Mouse (Mus musculus): ENCODE results near the gene Htra3. TPM values are rescaled to one million over a fixed set of nuclear protein-coding genes. Genes with fewer than 3 reads are reported as not detected.

Htra3 gene
- polyA plus RNA-seq, 1 experiment = 6.9 TPM

- Histone ChIP-seq H3K4me3 (ENCODE audit: insufficient read depth, low read length) (no peak overlapping the region), H3K27ac (ENCODE audit: insufficient read depth, low read length) (no peak overlapping the region)
- TF ChIP-seq POLR2A (IDR thresholded peaks at IDR 0.05; ENCODE audit: extremely low read depth, insufficient read depth, low read length) = no peak
- TF ChIP-seq CTCF (IDR thresholded peaks at IDR 0.05; ENCODE audit: extremely low read depth, insufficient read depth, low read length) = no peak
Measured at GRCm38 (mm10) chr5:35686336-35686735, 6.8 kb upstream of the Htra3 start.

DNA sequence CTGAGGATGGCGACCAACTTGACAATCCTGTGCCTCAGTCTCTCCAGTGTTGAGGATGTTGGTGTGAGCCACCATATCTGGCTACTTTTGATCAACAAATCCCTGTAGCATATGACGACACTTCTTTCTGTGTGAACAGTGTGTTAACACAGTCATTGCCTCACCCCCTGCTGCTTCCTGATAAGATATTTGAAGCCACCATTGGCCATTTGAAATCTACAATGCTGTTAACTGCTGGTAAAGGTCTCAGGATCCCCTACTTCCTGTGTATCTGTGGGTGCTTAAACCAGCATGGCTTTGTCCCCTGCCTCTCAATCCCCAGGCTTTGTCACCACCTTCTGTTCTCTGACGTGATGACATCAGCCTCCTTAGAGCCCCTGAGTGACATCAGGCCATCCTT, 5.5 kb upstream of the Htra3 start:
- no peak overlapping the region for H3K4me3 ChIP-seq (ENCODE audit: insufficient read depth, low read length)
- TF ChIP-seq CTCF (IDR thresholded peaks at IDR 0.05; ENCODE audit: extremely low read depth, insufficient read depth, low read length) (no peak), POLR2A (IDR thresholded peaks at IDR 0.05; ENCODE audit: extremely low read depth, insufficient read depth, low read length) (no peak)
- H3K27ac ChIP-seq (ENCODE audit: insufficient read depth, low read length) = no peak overlapping the region
- H3K4me1 ChIP-seq (ENCODE audit: control insufficient read depth, insufficient read depth, low read length) = no peaks in the 10 kb centered on the region

More at GRCm38 (mm10) chr5:35686336-35686735, 6.8 kb upstream of the Htra3 start:
- no peaks in the 10 kb centered on the region for H3K4me1 ChIP-seq (ENCODE audit: control insufficient read depth, insufficient read depth, low read length)

DNA sequence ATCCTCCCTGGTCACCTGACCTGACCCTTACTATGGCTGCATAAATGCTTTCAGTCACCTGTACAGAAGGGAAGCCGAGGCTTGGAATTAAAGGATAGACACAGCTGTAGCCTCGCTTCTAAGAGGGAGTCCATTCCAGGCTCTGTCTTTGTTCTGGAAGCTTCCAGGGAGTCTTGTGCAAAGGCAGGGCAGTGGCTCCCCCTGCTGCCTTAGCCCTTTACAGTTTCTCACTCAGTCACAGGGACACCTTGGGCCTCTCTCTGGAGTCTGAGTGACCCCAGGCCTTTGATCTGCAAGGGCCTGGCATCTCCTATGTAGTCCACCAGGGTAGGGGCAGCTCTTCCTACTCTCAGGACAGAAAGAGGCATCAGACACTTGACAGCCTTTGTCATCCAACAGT, 1.4 kb upstream of the Htra3 start:
- H3K27ac ChIP-seq (ENCODE audit: insufficient read depth, low read length) = no peak overlapping the region
- no peak overlapping the region for H3K4me3 ChIP-seq (ENCODE audit: insufficient read depth, low read length)
- H3K4me1 ChIP-seq (ENCODE audit: control insufficient read depth, insufficient read depth, low read length) = no peaks in the 10 kb centered on the region
- peak; percentile 66 for TF ChIP-seq CTCF (IDR thresholded peaks at IDR 0.05; ENCODE audit: extremely low read depth, insufficient read depth, low read length)
- no peak for TF ChIP-seq POLR2A (IDR thresholded peaks at IDR 0.05; ENCODE audit: extremely low read depth, insufficient read depth, low read length)

- H3K4me3 ChIP-seq (ENCODE audit: insufficient read depth, low read length) = no peak overlapping the region
- H3K4me1 ChIP-seq (ENCODE audit: control insufficient read depth, insufficient read depth, low read length) = peaks cover 5% of the 10 kb centered on the region
- TF ChIP-seq CTCF (IDR thresholded peaks at IDR 0.05; ENCODE audit: extremely low read depth, insufficient read depth, low read length) (no peak), POLR2A (IDR thresholded peaks at IDR 0.05; ENCODE audit: extremely low read depth, insufficient read depth, low read length) (no peak)
- H3K27ac ChIP-seq (ENCODE audit: insufficient read depth, low read length) = no peak overlapping the region
Measured at GRCm38 (mm10) chr5:35676964-35677363, 2.6 kb downstream of the Htra3 start.

GRCm38 (mm10) chr5:35674081-35674555, 5.5 kb downstream of the Htra3 start:
- no peak for TF ChIP-seq POLR2A (IDR thresholded peaks at IDR 0.05; ENCODE audit: extremely low read depth, insufficient read depth, low read length)
- TF ChIP-seq CTCF (IDR thresholded peaks at IDR 0.05; ENCODE audit: extremely low read depth, insufficient read depth, low read length) = no peak
- peaks cover 7% of the 10 kb centered on the region for H3K4me1 ChIP-seq (ENCODE audit: control insufficient read depth, insufficient read depth, low read length)
- no peak overlapping the region for H3K27ac ChIP-seq (ENCODE audit: insufficient read depth, low read length)
- H3K4me3 ChIP-seq (ENCODE audit: insufficient read depth, low read length) = no peak overlapping the region

- Histone ChIP-seq H3K4me1 (ENCODE audit: control insufficient read depth, insufficient read depth, low read length) (peaks cover 7% of the 10 kb centered on the region), H3K4me3 (ENCODE audit: insufficient read depth, low read length) (no peak overlapping the region), H3K27ac (ENCODE audit: insufficient read depth, low read length) (peak overlapping the region; percentile 19; the same call in 1 of the 2 replicates)
- TF ChIP-seq POLR2A (IDR thresholded peaks at IDR 0.05; ENCODE audit: extremely low read depth, insufficient read depth, low read length) (no peak), CTCF (IDR thresholded peaks at IDR 0.05; ENCODE audit: extremely low read depth, insufficient read depth, low read length) (no peak)
Measured at GRCm38 (mm10) chr5:35673086-35673485, 6.5 kb downstream of the Htra3 start.

DNA sequence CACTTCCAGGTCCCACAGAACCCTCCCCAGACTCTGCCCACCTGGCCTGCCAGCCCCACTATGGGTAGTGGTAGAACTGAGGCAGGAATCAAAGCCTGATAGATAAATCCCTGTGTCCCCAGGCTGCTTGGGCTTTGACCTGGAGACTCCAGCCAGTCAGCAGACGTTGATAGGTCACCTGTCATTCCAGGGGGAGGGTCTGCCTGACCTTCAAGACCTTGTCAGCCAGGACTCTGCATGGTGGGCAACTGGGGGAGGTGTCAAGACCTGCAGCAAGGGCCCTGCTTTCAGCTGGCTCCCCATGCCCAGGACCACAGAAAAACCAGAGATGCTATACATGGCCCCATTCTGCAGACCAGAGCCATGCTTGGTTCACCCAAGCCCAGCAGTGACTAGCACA, 7.0 kb downstream of the Htra3 start:
- no peak overlapping the region for H3K4me3 ChIP-seq (ENCODE audit: insufficient read depth, low read length)
- peak overlapping the region; percentile 19; the same call in 1 of the 2 replicates for H3K27ac ChIP-seq (ENCODE audit: insufficient read depth, low read length)
- peaks cover 7% of the 10 kb centered on the region for H3K4me1 ChIP-seq (ENCODE audit: control insufficient read depth, insufficient read depth, low read length)
- TF ChIP-seq CTCF (IDR thresholded peaks at IDR 0.05; ENCODE audit: extremely low read depth, insufficient read depth, low read length) (no peak), POLR2A (IDR thresholded peaks at IDR 0.05; ENCODE audit: extremely low read depth, insufficient read depth, low read length) (no peak)

GRCm38 (mm10) chr5:35671474-35671891, 8.1 kb downstream of the Htra3 start:
- Histone ChIP-seq H3K27ac (ENCODE audit: insufficient read depth, low read length) (peak overlapping the region; percentile 66), H3K4me1 (ENCODE audit: control insufficient read depth, insufficient read depth, low read length) (peaks cover 7% of the 10 kb centered on the region), H3K4me3 (ENCODE audit: insufficient read depth, low read length) (no peak overlapping the region)
- TF ChIP-seq POLR2A (IDR thresholded peaks at IDR 0.05; ENCODE audit: extremely low read depth, insufficient read depth, low read length) = 0 out of 2 replicates have a peak, but pooled peaks have one; percentile 29
- no peak for TF ChIP-seq CTCF (IDR thresholded peaks at IDR 0.05; ENCODE audit: extremely low read depth, insufficient read depth, low read length)

DNA sequence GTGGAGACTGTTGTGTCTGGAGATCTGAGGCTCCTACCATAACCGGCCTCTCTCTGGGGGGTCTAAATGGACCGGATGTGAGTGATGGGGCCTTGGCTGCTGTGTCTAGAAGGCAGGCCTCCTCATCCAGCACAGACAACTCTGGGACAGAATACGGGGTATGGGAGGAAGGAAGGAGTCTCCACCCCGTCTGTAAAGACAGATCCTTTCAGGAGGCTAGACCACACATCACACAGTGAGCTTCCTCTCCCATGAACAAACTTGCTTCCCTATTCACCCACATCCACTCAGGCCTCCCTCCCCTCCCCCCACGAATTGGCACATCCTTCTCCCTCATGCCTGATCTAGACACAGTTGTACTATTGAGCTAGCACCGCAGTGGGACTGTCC, 9.2 kb downstream of the Htra3 start:
- Histone ChIP-seq H3K27ac (ENCODE audit: insufficient read depth, low read length) (no peak overlapping the region), H3K4me3 (ENCODE audit: insufficient read depth, low read length) (no peak overlapping the region), H3K4me1 (ENCODE audit: control insufficient read depth, insufficient read depth, low read length) (peaks cover 7% of the 10 kb centered on the region)
- TF ChIP-seq POLR2A (IDR thresholded peaks at IDR 0.05; ENCODE audit: extremely low read depth, insufficient read depth, low read length) (no peak), CTCF (IDR thresholded peaks at IDR 0.05; ENCODE audit: extremely low read depth, insufficient read depth, low read length) (no peak)

GRCm38 (mm10) chr5:35669747-35670411, 9.7 kb downstream of the Htra3 start:
- H3K27ac ChIP-seq (ENCODE audit: insufficient read depth, low read length) = no peak overlapping the region
- H3K4me3 ChIP-seq (ENCODE audit: insufficient read depth, low read length) = no peak overlapping the region
- TF ChIP-seq CTCF (IDR thresholded peaks at IDR 0.05; ENCODE audit: extremely low read depth, insufficient read depth, low read length) (no peak), POLR2A (IDR thresholded peaks at IDR 0.05; ENCODE audit: extremely low read depth, insufficient read depth, low read length) (no peak)
- H3K4me1 ChIP-seq (ENCODE audit: control insufficient read depth, insufficient read depth, low read length) = peaks cover 7% of the 10 kb centered on the region
